Mouse (Mus musculus): ENCODE results near the gene Gabpb1. TPM values are rescaled to one million over a fixed set of nuclear protein-coding genes. Genes with fewer than 3 reads are reported as not detected.

Gene Gabpb1
- polyA plus RNA-seq (2012; rRNA removed) = 42.4 and 59.4 TPM in 2 replicates

GRCm38 (mm10) chr2:126676122-126676515 is at the start of gene Gabpb1:
Gene Gabpb1, minus strand, starts transcription at chr2:126676337.

GRCm38 (mm10) chr2:126706759-126707437 is 30.8 kb upstream of the Gabpb1 start, which contains the start of gene Usp8:
Gene Usp8, plus strand, starts transcription at chr2:126707328.

DNA sequence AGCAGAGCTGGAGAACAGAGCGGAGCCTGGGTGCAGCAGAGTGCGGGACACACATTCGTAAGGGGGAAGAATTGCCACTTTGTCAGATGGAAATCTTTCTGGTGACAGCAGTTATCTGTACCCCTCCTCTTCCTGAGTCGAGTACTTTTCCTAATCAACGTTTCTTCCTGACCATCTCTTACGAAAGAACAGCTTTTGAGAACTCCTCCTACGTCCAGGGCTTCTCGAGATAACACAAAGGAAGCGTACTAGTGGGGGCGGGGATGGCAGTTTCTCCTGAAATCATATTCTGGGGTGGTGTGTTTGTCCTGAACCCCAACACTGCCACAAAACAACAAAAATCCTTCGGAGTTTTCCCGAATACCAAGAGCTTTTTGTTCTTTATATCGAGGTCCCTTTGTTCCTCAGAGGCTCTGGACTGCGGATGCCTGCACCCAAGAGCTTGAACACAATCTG is 56.9 kb downstream of the Gabpb1 start, which contains the start of gene Hdc:
Hdc (minus strand) TSS at position 51 of the 456 bp plus-strand sequence.

Other genes starting within 250 kb of the Gabpb1 start
- 0.20 and 0.25 TPM in 2 replicates for gene Atp8b4, start 175.7 kb downstream of the Gabpb1 start, polyA plus RNA-seq (2012; rRNA removed)
- gene Slc27a2, start 123.9 kb downstream of the Gabpb1 start, polyA plus RNA-seq (2012; rRNA removed) = 3.9 and 5.5 TPM in 2 replicates
- 0.87 and 0.92 TPM in 2 replicates for gene Hdc, start 57.0 kb downstream of the Gabpb1 start, polyA plus RNA-seq (2012; rRNA removed)
- 34.6 and 36.6 TPM in 2 replicates for gene Usp8, start 31.0 kb upstream of the Gabpb1 start, polyA plus RNA-seq (2012; rRNA removed)
- gene Usp50, start 107.1 kb upstream of the Gabpb1 start, polyA plus RNA-seq (2012; rRNA removed) = 0.65 and 1.1 TPM in 2 replicates
- gene Trpm7, start 199.9 kb upstream of the Gabpb1 start, polyA plus RNA-seq (2012; rRNA removed) = 30.7 and 51.3 TPM in 2 replicates

All from central nervous system, embryonic 11.5 days (tissue).